Mouse (Mus musculus): ENCODE data around the gene Amotl2.

- no peak for TF ChIP-seq BHLHE40 (IDR thresholded peaks at IDR 0.05; ENCODE audit: borderline replicate concordance, low read depth, low read length)
- TF ChIP-seq EP300 (IDR thresholded peaks at IDR 0.05; ENCODE audit: low read depth in 1 of 2, low read length in 2 of 2) = no peak
- TF ChIP-seq MAFK (IDR thresholded peaks at IDR 0.05; ENCODE audit: borderline replicate concordance, low read depth, low read length) = no peak
- no peak for TF ChIP-seq SIN3A (IDR thresholded peaks at IDR 0.05; ENCODE audit: low read length)
- TF ChIP-seq TAL1 (IDR thresholded peaks at IDR 0.05; ENCODE audit: low read length) = no peak
- TF ChIP-seq POLR2A (IDR thresholded peaks at IDR 0.05; ENCODE audit: control insufficient read depth in 1 of 2, insufficient read depth in 1 of 2, low read depth in 1 of 2, low read length in 2 of 2, poor library complexity in 1 of 2) = no peak
- no peak for TF ChIP-seq CHD1 (IDR thresholded peaks at IDR 0.05; ENCODE audit: low read depth, low read length)
- TF ChIP-seq CTCF (IDR thresholded peaks at IDR 0.05 in 2 of 3, conservative IDR thresholded peaks at IDR 0.05 in 1 of 3; ENCODE audit: control insufficient read depth in 1 of 3, insufficient read depth in 1 of 3, low read depth in 2 of 3, low read length in 3 of 3, poor library complexity in 1 of 3, severe bottlenecking in 1 of 3) = no peak
- TF ChIP-seq ELF1 (IDR thresholded peaks at IDR 0.05; ENCODE audit: low read depth, low read length) = no peak
- no peak for TF ChIP-seq GATA1 (IDR thresholded peaks at IDR 0.05; ENCODE audit: low read depth, low read length)
- TF ChIP-seq UBTF (IDR thresholded peaks at IDR 0.05; ENCODE audit: borderline replicate concordance, insufficient read depth, low read depth, low read length) = no peak
Observed at GRCm38 (mm10) chr9:102716481-102717163, at the start of gene Amotl2.

Data from MEL (cell line).